Mouse (Mus musculus): ENCODE results near the gene Kif3a. TPM values are rescaled to one million over a fixed set of nuclear protein-coding genes. Genes with fewer than 3 reads are reported as not detected.
"Not testable (repeated sequence)": the region's sequence is repeated elsewhere in the genome, so short reads cannot be mapped to it uniquely, and the experiment has no call there.

Gene Kif3a
- total RNA-seq, 2 experiments from 2014 or later, result 24.2 to 26.5 TPM

- no peak for DNase-seq
These were observed 24.2 kb upstream of the Kif3a start for GRCm38 (mm10) chr11:53543021-53543420.

- peak; percentile 24 for DNase-seq
These were observed 20.9 kb upstream of the Kif3a start for GRCm38 (mm10) chr11:53546271-53546670.

DNA sequence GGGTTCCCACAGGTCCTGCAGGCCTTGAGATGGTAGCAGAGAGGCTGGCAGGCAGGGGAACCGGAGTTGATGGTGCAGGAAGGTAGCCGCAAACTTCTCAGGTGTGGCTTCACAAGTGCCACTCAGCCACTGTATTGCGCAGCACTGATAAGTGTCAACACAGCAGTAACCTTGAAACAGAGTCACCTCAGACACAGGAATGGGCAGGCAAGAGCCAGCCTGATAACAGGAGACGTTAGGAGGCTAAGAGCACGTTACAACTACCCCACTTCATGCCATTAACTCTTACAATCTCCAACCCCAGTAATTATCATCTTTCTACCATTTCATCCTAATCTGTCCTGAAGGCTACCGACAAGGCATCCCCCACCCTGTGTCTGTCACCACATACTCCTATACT lies 19.6 kb upstream of the Kif3a start:
- no peak for DNase-seq

DNA sequence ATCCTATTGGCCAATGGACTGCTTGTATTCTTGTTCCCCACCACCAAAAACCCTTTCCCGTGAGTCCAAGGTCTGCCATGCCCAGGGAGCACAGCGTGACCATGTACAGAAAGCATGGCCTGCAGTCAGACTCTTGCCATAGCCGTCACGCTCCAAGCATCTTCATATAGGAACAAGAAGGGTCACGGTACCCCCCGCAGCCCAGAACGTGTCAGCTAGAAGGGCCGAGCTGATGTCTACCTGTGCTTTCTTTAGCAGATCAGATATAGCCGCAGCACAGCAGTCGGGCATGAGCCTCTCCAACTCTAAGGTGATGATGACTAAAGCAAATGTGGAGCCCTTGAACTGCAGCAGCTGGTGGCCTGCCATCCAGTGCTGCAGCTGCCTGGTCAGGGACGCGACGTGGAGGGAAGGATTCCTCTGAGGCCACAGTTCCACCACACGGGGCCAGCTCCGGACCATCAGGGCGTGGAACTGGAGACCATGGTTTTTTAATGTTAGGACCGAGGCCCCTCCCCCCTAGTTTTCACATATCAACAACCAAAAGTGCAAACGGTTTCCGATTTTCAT lies 19.1 kb upstream of the Kif3a start:
- DNase-seq, result peak; percentile 27

DNA sequence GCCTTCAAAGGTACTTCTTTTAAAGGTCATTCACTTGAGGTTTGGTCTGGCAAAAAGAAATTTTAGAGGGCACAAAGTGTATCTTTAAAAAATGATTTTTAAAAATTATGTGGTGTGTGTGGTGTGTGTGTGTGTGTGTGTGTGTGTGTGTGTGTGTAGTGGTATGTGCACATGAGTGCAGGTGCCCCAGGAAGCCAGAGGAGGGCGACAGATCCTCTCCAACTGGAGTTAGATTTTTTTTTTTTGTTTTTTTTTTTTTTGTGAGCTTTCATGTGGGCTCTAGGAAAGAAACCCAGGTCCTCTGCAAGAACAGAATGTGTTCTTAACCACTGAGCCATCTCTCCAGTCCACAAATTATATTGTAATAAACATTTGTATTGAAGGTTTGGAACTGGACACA lies 16.5 kb upstream of the Kif3a start:
- DNase-seq, result no peak

DNA sequence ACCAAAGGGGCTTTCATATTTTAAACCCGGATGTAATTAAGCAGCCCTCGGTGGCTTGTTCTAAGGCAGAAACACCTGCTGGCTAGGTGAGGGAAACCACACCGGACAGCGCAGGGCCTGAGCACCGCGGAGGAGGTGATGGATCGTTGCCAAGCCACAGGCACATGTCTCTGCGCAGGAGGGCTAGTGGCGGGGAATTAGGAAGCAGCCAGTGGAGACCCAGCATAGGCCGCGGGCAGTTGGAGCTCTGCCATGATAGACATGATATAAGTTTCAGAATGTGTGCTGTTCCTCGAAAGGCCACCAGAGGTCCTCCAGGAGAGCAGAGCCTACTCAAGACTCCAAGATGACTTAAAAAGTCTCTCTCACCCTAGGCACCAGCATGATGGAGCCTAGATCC lies 15.4 kb upstream of the Kif3a start:
- no peak for DNase-seq

DNA sequence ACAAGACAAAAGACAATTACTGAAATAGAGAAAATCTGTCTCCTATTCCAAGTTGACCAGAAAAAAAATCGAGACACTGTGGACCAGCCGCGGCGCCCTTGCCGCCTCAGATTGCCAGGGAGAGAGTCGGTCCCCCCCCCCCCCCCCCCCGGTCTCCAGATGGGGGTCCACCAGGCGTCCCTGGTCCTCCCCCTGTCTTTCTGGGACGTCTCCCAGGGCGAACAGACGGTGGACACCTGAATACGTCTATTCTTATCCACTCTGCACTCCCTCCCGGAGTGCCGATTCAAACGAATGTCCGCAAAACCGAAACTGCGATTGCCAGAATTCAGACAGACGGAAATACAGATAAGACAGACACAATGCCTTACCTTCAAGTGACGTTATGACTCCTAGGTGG lies 10.7 kb upstream of the Kif3a start:
- not testable (repeated sequence) for DNase-seq

DNA sequence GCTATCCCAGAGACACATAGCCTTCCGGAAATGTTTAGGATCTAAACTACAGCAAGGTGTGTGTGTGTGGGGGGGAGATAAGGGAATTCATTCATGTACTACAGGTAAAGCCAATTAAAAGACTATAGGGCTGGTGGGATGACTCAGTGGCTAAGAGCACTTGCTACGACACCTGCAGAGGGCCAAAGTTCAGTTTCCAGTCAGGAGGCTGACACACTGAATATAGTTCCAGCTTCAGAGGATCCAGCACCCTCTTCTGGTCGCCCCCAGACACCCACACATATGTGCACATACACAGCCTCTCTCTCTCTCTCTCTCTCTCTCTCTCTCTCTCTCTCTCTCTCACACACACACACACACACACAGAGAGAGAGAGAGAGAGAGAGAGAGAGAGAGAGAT lies 9.2 kb upstream of the Kif3a start:
- not testable (repeated sequence) for DNase-seq

- not testable (repeated sequence) for DNase-seq
These were observed 7.2 kb upstream of the Kif3a start for GRCm38 (mm10) chr11:53559980-53560379.

GRCm38 (mm10) chr11:53561986-53562385 lies 5.2 kb upstream of the Kif3a start:
- no peak for DNase-seq

DNA sequence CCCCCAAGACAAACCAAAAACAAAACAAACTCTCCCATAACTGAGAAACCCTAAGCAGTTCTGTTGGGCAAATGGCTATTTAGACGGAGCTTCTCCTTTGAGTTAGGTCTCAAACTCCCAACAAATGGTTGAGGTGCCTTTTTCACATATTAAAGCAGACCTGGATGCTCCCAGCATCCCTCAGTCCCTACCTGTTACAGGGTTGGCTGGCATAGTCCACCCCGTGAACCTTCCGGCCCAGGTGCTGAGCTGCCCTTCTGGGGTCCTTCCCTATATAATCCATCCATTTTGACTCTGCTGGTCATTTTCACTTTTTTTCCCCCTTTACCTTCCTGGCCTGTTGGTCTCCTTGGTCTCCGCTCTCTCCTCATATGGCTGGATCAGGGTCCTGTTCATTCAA lies 533 bp upstream of the Kif3a start:
- DNase-seq, result no peak

DNA sequence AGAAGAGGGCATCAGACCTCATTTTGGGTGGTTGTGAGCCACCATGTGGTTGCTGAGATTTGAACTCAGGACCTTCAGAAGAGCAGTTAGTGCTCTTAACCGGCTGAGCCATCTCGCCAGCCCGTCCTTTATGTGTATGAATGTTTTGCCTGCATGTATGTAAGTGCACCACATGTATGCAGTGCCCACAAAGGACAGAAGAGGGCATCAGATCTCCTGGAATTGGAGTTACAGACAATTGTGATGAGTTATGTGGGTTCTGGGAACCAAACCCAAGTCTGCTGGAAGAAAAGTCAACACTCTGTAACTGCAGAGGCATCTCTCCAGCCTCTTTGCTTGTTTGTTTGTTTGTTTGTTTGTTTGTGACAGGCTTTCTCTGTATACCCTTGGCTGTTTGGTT lies 13.4 kb downstream of the Kif3a start:
- no peak for DNase-seq

- no peak for DNase-seq
These were observed 16.0 kb downstream of the Kif3a start for GRCm38 (mm10) chr11:53583151-53583550.

GRCm38 (mm10) chr11:53584849-53585248 lies 17.7 kb downstream of the Kif3a start:
- DNase-seq, result peak; percentile 9

DNA sequence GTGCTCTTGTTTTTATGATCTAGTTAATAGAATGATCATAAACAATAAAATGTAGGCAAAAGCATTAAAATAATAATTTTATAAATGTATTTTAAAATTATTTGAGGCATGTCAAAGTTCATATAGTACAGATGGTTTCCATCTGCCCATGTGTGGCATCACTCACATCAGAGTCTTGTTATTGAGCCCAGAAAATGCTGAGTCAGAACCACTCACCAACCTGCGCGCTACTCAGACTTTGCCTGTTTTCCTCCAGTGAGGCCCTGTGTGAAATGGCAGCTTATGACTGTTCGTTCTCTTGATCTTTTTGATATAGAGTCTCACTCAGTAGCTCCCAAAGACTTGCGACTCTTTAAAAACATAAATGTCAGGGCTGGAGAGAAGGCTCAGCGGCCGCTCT lies 18.3 kb downstream of the Kif3a start:
- DNase-seq, result no peak

DNA sequence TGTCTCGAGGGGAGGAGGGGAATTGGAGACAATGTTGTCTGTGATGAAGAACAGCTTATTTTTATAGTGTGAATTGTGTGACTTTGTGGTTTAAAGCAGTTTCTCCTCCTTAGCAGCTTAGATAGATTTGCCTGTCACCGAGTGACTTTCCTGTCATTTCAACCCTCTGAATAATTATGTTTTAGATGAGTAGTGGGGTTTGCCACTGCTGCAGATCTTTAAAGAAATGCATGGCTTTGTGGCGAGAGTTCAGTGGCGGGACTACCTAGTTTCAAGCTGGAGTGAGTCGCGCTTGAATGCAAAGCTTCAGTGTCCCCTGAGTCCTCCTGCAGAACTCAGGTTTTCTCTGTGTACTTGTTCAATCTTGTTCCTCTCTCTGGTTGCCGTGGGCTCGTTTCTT lies 21.1 kb downstream of the Kif3a start:
- no peak for DNase-seq

GRCm38 (mm10) chr11:53590368-53590768 lies 23.2 kb downstream of the Kif3a start:
- DNase-seq, result peak; percentile 61

DNA sequence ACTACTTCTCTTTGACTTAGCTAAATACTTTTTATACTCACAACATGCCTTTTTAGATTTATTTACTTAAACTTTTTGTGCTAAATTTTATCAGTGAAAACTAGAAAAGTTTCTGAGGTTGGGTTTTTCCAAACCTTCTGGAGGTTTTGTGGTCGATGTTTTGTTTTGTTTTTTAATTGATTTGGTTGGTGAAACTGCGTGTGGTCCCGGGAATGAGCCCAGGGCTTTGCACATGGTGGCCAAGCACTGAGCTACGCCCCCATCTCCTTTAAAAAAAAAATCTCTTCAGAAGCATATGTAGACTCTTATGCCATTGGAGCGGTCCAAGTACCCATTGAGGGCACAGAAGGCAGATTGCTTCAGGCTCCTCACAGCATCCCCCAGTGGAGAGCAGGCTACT lies 23.9 kb downstream of the Kif3a start:
- no peak for DNase-seq

DNA sequence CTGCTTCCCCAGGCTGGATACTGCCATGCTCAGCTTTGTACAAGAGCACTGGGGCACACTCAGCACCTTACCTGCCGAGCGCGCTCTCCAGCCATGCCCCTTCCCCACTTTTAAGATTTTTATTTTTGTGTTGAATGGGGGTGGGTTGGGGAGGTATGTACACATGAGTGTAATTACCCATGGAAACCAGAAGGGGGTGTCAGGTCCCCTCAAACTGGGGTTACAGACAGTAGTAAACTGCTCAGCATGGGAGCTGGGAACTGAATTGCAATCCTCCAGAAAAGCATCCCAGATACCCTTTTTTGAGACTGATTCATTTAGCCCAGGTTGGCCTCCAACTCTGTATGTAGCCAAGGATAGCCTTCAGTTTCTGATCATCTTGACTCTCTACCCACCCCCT lies 37.8 kb downstream of the Kif3a start:
- DNase-seq, result no peak

- DNase-seq, result no peak
These were observed 38.4 kb downstream of the Kif3a start for GRCm38 (mm10) chr11:53605609-53606008.

GRCm38 (mm10) chr11:53609231-53609630 lies 42.1 kb downstream of the Kif3a start:
- no peak for DNase-seq

DNA sequence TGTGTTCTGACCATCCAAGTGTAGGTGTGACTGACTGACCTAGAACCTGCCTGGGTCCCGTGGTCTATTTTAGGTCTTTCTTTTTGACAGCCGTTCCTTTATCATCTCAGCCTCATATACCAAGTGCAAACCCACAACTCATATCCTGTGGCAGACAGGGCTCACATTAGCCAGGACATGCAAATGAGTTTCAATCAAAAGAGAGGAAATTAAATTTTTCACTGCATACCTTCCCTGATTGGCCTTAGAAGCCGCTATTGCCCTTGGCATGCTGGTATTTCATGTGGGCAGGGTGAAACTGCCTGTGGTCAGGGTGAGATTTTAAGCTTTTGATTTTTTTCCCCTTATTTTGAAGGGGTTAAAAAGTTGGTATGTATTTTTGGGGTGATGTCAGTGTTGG lies 42.5 kb downstream of the Kif3a start:
- DNase-seq, result no peak

DNA sequence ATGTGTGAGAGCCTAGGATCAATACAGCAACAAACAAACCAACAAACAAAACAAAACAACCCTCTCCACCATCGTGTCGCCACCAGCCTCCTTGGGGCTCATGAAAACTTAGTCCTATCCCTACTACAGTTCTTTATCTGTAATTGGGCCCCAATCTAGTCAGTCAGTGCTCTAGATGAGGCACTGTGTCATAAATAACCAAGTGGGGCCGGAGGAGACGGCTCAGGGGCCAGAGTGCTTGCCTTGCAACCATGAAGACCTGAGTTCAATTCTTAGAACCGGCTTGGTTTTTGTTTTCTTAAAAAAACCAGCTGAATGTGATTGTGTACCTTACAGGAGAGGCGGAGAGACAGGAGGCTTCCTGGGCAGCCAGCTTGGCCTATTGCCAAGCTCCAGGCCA lies 48.0 kb downstream of the Kif3a start:
- no peak for DNase-seq

- DNase-seq, result no peak
These were observed 48.4 kb downstream of the Kif3a start for GRCm38 (mm10) chr11:53615575-53615974.
